Mouse (Mus musculus): ENCODE results near the gene Pno1. TPM values are rescaled to one million over a fixed set of nuclear protein-coding genes. Genes with fewer than 3 reads are reported as not detected.

Gene Pno1
- total and polyA plus RNA-seq, 3 experiments, result 82.7 to 279 (median 155) TPM

GRCm38 (mm10) chr11:17166627-17167026 lies 44.7 kb downstream of the Pno1 start:
- no peak overlapping the region for H3K4me2 ChIP-seq (ENCODE audit: insufficient read depth, low read depth, poor library complexity, severe bottlenecking)
- no peaks in the 10 kb centered on the region for H3K27me3 ChIP-seq (replicated peaks)
- H3K36me3 ChIP-seq (replicated peaks in 1 of 2; ENCODE audit: control insufficient read depth in 1 of 2, insufficient read depth in 1 of 2, low read length in 1 of 2), result peaks cover 0 to 16% of the 10 kb centered on the region in 2 experiments
- in situ Hi-C loops (cut with MboI; ENCODE audit: low pct_ligation_motif_present, low pct_unique_long_range_greater_than_20kb, low sequenced_read_pairs), result no loop called here
- no peak overlapping the region for H3K27ac ChIP-seq (ENCODE audit: insufficient read depth, low read depth)
- peak; percentile 77 for DNase-seq (ENCODE audit: extremely low read depth)
- no peak overlapping the region for H3K9ac ChIP-seq (ENCODE audit: insufficient read depth, low read depth)
- dilution Hi-C loops (cut with MboI; ENCODE audit: extremely low pct_ligation_motif_present, extremely low pct_unique_long_range_greater_than_20kb, low sequenced_read_pairs), result no loop called here
- peak overlapping the region in 1 of 3 experiments; percentile 4 for H3K4me3 ChIP-seq (replicated peaks in 1 of 3; ENCODE audit: low read depth in 2 of 3, low read length in 2 of 3, poor library complexity in 1 of 3)
- no peaks in the 10 kb centered on the region for H3K9me3 ChIP-seq (replicated peaks; ENCODE audit: low read length)
- peaks cover 18 to 95% of the 10 kb centered on the region in 2 experiments for H3K4me1 ChIP-seq (ENCODE audit: control insufficient read depth in 1 of 2, insufficient read depth in 2 of 2)
- TF ChIP-seq BHLHE40 (IDR thresholded peaks at IDR 0.05; ENCODE audit: low read depth, low read length), result 0 out of 2 replicates have a peak, but pooled peaks have one; percentile 8
- TF ChIP-seq MAZ (IDR thresholded peaks at IDR 0.05; ENCODE audit: low read depth, low read length), result 0 out of 2 replicates have a peak, but pooled peaks have one; percentile 0
- 0 out of 2 replicates have a peak, but pooled peaks have one; percentile 14 for TF ChIP-seq JUND (conservative IDR thresholded peaks at IDR 0.05; ENCODE audit: low read depth, low read length)
- TF ChIP-seq TBP (conservative IDR thresholded peaks at IDR 0.05; ENCODE audit: low read depth, low read length), result no peak
- TF ChIP-seq EP300 (IDR thresholded peaks at IDR 0.05; ENCODE audit: low read length), result peak; percentile 64
- no peak for TF ChIP-seq NRF1 (IDR thresholded peaks at IDR 0.05; ENCODE audit: low read depth, low read length)
- TF ChIP-seq ZMIZ1 (IDR thresholded peaks at IDR 0.05; ENCODE audit: low read depth, low read length), result no peak
- no peak for TF ChIP-seq CTCF (conservative IDR thresholded peaks at IDR 0.05 in 1 of 2, IDR thresholded peaks at IDR 0.05 in 1 of 2; ENCODE audit: low read depth in 2 of 2, low read length in 2 of 2)
- peak; percentile 59 for TF ChIP-seq MYC (IDR thresholded peaks at IDR 0.05; ENCODE audit: low read depth, low read length)
- TF ChIP-seq CHD2 (IDR thresholded peaks at IDR 0.05; ENCODE audit: low read length), result no peak
- TF ChIP-seq GABPA (IDR thresholded peaks at IDR 0.05; ENCODE audit: insufficient replicate concordance, low read depth, low read length), result no peak
- TF ChIP-seq MXI1 (IDR thresholded peaks at IDR 0.05; ENCODE audit: low read depth, low read length), result 0 out of 2 replicates have a peak, but pooled peaks have one; percentile 28
- no peak for TF ChIP-seq TCF12 (IDR thresholded peaks at IDR 0.05; ENCODE audit: low read depth, low read length)
- TF ChIP-seq IRF4 (IDR thresholded peaks at IDR 0.05; ENCODE audit: low read depth, low read length), result peak; percentile 48; the same call in 1 of the 2 replicates
- H3K79me2 ChIP-seq (replicated peaks; ENCODE audit: control insufficient read depth, extremely low read depth, insufficient read depth, poor library complexity, severe bottlenecking), result peaks cover 88% of the 10 kb centered on the region

GRCm38 (mm10) chr11:17163956-17164355 lies 47.4 kb downstream of the Pno1 start:
- Histone ChIP-seq H3K79me2 (replicated peaks; ENCODE audit: control insufficient read depth, extremely low read depth, insufficient read depth, poor library complexity, severe bottlenecking) (peaks cover 87% of the 10 kb centered on the region), H3K9me3 (replicated peaks; ENCODE audit: low read length) (no peaks in the 10 kb centered on the region), H3K4me3 (replicated peaks in 1 of 3; ENCODE audit: low read depth in 2 of 3, low read length in 2 of 3, poor library complexity in 1 of 3) (no peak overlapping the region), H3K27me3 (replicated peaks) (no peaks in the 10 kb centered on the region), H3K9ac (ENCODE audit: insufficient read depth, low read depth) (no peak overlapping the region), H3K27ac (ENCODE audit: insufficient read depth, low read depth) (no peak overlapping the region), H3K4me2 (ENCODE audit: insufficient read depth, low read depth, poor library complexity, severe bottlenecking) (no peak overlapping the region), H3K4me1 (ENCODE audit: control insufficient read depth in 1 of 2, insufficient read depth in 2 of 2) (peaks cover 15 to 79% of the 10 kb centered on the region in 2 experiments), H3K36me3 (replicated peaks in 1 of 2; ENCODE audit: control insufficient read depth in 1 of 2, insufficient read depth in 1 of 2, low read length in 1 of 2) (peaks cover 0 to 12% of the 10 kb centered on the region in 2 experiments)
- dilution Hi-C loops (cut with MboI; ENCODE audit: extremely low pct_ligation_motif_present, extremely low pct_unique_long_range_greater_than_20kb, low sequenced_read_pairs), result no loop called here
- in situ Hi-C loops (cut with MboI; ENCODE audit: low pct_ligation_motif_present, low pct_unique_long_range_greater_than_20kb, low sequenced_read_pairs), result loop anchor here (5.0 kb wide), 1 partner anchor 43 kb away; no protein-coding TSS in a partner anchor
- TF ChIP-seq ZC3H11A (IDR thresholded peaks at IDR 0.05; ENCODE audit: low read depth, low read length), result no peak
- no peak for TF ChIP-seq E2F4 (IDR thresholded peaks at IDR 0.05; ENCODE audit: insufficient replicate concordance, low read depth, low read length)
- TF ChIP-seq NRF1 (IDR thresholded peaks at IDR 0.05; ENCODE audit: low read depth, low read length), result no peak
- TF ChIP-seq SMC3 (IDR thresholded peaks at IDR 0.05; ENCODE audit: low read depth, low read length), result no peak
- no peak for TF ChIP-seq POLR2A (IDR thresholded peaks at IDR 0.05; ENCODE audit: low read depth, low read length)
- no peak for TF ChIP-seq MXI1 (IDR thresholded peaks at IDR 0.05; ENCODE audit: low read depth, low read length)
- no peak for TF ChIP-seq EP300 (IDR thresholded peaks at IDR 0.05; ENCODE audit: low read length)
- TF ChIP-seq JUN (IDR thresholded peaks at IDR 0.05; ENCODE audit: insufficient read depth, low read depth, low read length), result no peak
- no peak for TF ChIP-seq NELFE (IDR thresholded peaks at IDR 0.05; ENCODE audit: low read depth, low read length)
- TF ChIP-seq POLR2AphosphoS2 (IDR thresholded peaks at IDR 0.05; ENCODE audit: low read depth, low read length), result no peak
- no peak for TF ChIP-seq CHD1 (IDR thresholded peaks at IDR 0.05; ENCODE audit: low read depth, low read length)
- no peak for TF ChIP-seq ZNF384 (IDR thresholded peaks at IDR 0.05; ENCODE audit: low read depth, low read length)
- TF ChIP-seq UBTF (IDR thresholded peaks at IDR 0.05; ENCODE audit: low read depth, low read length), result no peak
- TF ChIP-seq USF2 (conservative IDR thresholded peaks at IDR 0.05; ENCODE audit: low read depth, low read length), result no peak
- no peak for DNase-seq (ENCODE audit: extremely low read depth)

All from CH12.LX (cell line).